Mouse (Mus musculus) right cerebral cortex, adult 18-20 months (tissue): ENCODE results near the gene Olfr449.

Experiments used
- DNase-seq: peaks from one replicate; pipeline ENCODE4 v3.0.0; 2022; ENCODE audit warnings: mixed read lengths

Gene Olfr449

GRCm38 (mm10) chr6:42834084-42834483 is at the start of gene Olfr449:
Gene Olfr449, plus strand, starts transcription at chr6:42834384.
- DNase-seq, result no peak

DNA sequence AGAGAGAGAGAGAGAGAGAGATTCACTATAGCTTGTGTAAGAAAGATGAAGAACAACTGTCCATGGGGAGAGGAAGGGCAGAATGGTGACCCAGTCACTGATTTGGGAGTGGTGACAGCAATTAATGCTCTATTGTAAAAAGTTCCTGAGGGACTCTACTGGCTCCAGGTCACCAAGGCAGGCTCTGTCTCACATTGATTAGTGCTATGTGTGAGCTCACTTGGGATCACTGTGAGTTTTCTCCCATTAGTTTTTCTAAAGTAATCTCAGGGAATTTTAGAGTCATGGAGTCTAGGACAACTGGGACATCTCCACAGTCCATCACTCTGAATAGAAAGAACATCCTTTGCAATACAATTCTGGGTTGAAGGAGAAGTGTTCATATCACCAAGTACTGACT is 49.4 kb upstream of the Olfr449 start, which contains the start of gene Olfr452:
TSS of gene Olfr452 (plus strand) at position 301 of the 400 bp plus-strand sequence.
- no peak for DNase-seq

DNA sequence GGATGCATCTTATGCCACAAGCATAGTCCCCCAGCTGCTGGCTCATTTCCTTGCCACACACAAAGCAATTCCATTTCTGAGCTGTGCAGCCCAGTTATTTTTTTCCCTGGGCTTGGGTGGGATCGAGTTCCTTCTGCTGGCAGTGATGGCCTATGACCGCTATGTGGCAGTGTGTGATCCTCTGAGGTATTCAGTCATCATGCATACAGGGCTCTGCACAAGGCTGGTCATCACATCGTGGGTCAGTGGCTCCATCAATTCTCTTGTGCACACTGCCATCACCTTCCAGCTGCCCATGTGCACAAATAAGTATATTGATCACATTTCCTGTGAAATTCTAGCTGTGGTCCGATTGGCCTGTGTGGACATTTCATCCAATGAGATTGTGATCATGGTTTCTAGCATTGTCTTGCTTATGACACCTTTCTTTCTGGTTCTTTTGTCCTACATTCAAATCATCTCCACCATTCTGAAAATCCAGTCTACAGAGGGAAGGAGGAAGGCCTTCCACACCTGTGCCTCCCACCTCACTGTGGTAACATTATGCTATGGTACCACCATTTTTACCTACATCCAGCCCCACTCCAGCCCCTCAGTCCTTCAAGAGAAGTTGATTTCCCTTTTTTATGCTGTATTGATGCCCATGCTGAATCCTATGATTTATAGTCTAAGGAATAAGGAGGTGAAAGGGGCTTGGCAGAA is 43.8 kb upstream of the Olfr449 start:
- DNase-seq, result no peak

GRCm38 (mm10) chr6:42790949-42791556 is 43.1 kb upstream of the Olfr449 start:
- DNase-seq, result peak; percentile 35

DNA sequence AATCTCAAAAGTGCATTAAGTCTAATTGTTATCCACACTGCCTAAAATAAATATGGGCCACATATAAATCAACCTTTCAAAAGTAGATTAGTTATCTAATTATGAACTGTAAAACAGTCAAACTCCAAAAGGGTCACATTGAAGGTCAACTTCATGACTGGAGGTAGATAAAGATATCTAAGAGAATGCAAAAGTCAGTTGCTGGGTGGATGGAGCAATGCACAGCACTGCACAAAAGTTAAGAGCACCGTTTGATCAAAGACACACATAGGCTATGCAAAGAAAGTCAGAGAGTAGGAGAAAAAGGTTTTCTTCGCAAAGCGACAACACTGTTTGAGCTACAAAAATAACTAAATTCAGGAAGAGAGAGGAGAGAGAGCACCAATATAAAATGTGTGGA is 39.2 kb upstream of the Olfr449 start:
- DNase-seq, result no peak

GRCm38 (mm10) chr6:42811639-42812038 is 22.5 kb upstream of the Olfr449 start, which contains the start of gene Olfr450:
Gene Olfr450, plus strand, starts transcription at chr6:42811939.
- no peak for DNase-seq

DNA sequence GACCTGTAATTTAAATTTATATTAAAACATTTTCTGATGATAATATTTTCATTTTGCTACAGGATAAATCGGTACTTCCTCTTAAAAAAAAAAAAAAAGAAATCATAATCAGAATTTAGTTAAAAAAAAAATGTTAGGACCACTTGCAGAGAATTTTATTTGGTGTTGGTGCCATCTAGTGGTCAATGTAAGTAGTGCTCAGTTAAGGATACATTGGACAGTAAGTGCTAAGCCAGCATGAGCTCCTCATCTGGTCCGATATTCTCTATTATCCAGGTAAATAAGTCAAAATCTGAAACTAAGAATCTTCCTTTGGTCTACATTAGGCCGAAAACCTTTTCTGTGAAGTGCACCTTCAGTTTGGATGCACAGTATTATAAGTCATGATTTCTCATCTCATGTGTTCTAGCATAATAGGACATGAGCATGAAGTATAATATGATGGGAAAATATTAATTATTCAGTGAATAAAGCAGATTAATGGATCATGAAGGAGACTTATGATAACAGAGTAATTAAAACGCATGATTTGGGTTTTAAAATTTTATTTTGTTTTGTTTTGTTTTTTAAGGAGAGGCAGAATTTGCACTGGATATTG is 26.1 kb downstream of the Olfr449 start:
- peak; percentile 35 for DNase-seq

- DNase-seq, result no peak
Measured at GRCm38 (mm10) chr6:42869695-42870094, 35.5 kb downstream of the Olfr449 start.

- DNase-seq, result no peak
Measured at GRCm38 (mm10) chr6:42876323-42876722, 42.1 kb downstream of the Olfr449 start.
